Mouse (Mus musculus): Measurements from ENCODE around the gene Fam229a.

- TF ChIP-seq CTCF (conservative IDR thresholded peaks at IDR 0.05; ENCODE audit: low read length) (no peak), POU5F1 (IDR thresholded peaks at IDR 0.05; ENCODE audit: borderline replicate concordance, low read length) (no peak), NANOG (IDR thresholded peaks at IDR 0.05; ENCODE audit: borderline replicate concordance, low read length) (no peak)
These were observed 3.7 kb downstream of the Fam229a start for GRCm38 (mm10) chr4:129494681-129495080.
